Mouse (Mus musculus) hindbrain, embryonic 14.5 days (tissue): ENCODE measurements around the gene Slc38a6. TPM values are rescaled to one million over a fixed set of nuclear protein-coding genes. Genes with fewer than 3 reads are reported as not detected.

Source experiments
- ATAC-seq: fragments of 200-750 bp; cut with Nextera tagmentation; 2 replicates; pipeline ENCODE4 v1.8.0; 2017; ENCODE audit warnings: moderate number of reproducible peaks, mild to moderate bottlenecking, moderate TSS enrichment, moderate library complexity; ENCODE audit not compliant: low FRiP score
- DNase-seq: peaks from one replicate; pipeline ENCODE4 v3.0.0-alpha.2; 2015; ENCODE audit warnings: low spot score
- H3K27ac ChIP-seq: fragments of 300-500 bp; sonication (generic); 2 replicates; pipeline ENCODE4 v1.5.1; 2014; ENCODE audit warnings: mild to moderate bottlenecking, moderate library complexity
- H3K27me3 ChIP-seq: fragments of 300-500 bp; sonication (generic); 2 replicates; pipeline ENCODE4 v1.6.1; 2014; ENCODE audit warnings: mild to moderate bottlenecking, low read length, mixed read lengths; ENCODE audit not compliant: control insufficient read depth, insufficient read depth
- H3K36me3 ChIP-seq: fragments of 300-500 bp; sonication (generic); replicated peaks from 2 replicates; pipeline ENCODE4 v1.6.1; 2014; ENCODE audit not compliant: control insufficient read depth, insufficient read depth
- H3K4me1 ChIP-seq: fragments of 300-500 bp; sonication (generic); replicated peaks from 2 replicates; pipeline ENCODE4 v1.6.1; 2014; ENCODE audit warnings: antibody characterized with exemption, low read length, mixed read lengths; ENCODE audit not compliant: control insufficient read depth, insufficient read depth
- H3K4me2 ChIP-seq: fragments of 300-500 bp; sonication (generic); replicated peaks from 2 replicates; pipeline ENCODE4 v1.6.1; 2014; ENCODE audit warnings: mild to moderate bottlenecking, moderate library complexity
- H3K4me3 ChIP-seq: fragments of 300-500 bp; sonication (generic); replicated peaks from 2 replicates; pipeline ENCODE4 v1.5.1; 2014; ENCODE audit warnings: mild to moderate bottlenecking, low read length
- H3K9ac ChIP-seq: fragments of 300-500 bp; sonication (generic); 2 replicates; pipeline ENCODE4 v1.6.1; 2014
- H3K9me3 ChIP-seq: fragments of 300-500 bp; sonication (generic); 2 replicates; pipeline ENCODE4 v1.6.1; 2016; ENCODE audit warnings: low read length; ENCODE audit not compliant: control insufficient read depth
- WGBS: fragments of 180-500 bp; shearing (Covaris S2); extraction: QIAGEN DNeasy Blood & Tissue Kit; methylation state at CpG from one replicate; pipeline ENCODE4 v1.1.7; 2014; 5-methylcytosine and 5-hydroxymethylcytosine counted together
- polyA plus RNA-seq: library from polyadenylated mRNA; unstranded; fragments of >200 nt; fragmentation: Nextera tagmentation; extraction: Ambion mirVana; gene quantifications from 2 replicates; pipeline ENCODE4 v1.2.1, GENCODE M21; 2014

Slc38a6 gene
- polyA plus RNA-seq, 1 experiment from 2014 or later = 16.1 TPM

GRCm38 (mm10) chr12:73371132-73371531 lies 84.6 kb downstream of the Slc38a6 start:
- WGBS = 72% methylated on average over 7 of the region's 7 CpGs
- H3K4me2 ChIP-seq = no peak overlapping the region
- no peak overlapping the region for H3K27ac ChIP-seq
- H3K27me3 ChIP-seq = no peaks in the 10 kb centered on the region
- H3K9me3 ChIP-seq = no peaks in the 10 kb centered on the region
- H3K9ac ChIP-seq = no peak overlapping the region
- H3K36me3 ChIP-seq = no peaks in the 10 kb centered on the region
- H3K4me3 ChIP-seq = no peak overlapping the region
- DNase-seq = peak; percentile 36
- ATAC-seq = no peak
- H3K4me1 ChIP-seq = 0 out of 2 replicates have a peak, but pooled peaks cover 5% of the 10 kb centered on the region

DNA sequence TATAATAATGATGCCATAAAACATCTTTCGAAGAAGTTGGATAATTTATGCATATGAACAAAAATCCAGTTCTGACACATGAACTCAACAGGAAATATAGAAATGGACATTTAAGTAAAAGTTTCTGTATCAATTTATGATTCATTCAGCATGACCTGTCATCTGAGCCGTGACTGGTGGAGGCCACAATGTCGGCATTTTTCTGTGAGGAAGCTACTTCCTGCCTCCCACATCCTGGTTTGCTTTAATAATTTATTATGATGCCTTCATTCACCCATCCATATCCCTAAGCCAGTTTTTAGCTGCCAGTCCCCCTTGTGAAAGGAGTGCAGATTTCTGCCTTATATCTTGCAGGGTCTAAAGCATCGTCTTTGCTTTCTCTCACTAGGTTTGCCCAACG lies 91.4 kb downstream of the Slc38a6 start:
- Histone ChIP-seq H3K4me2 (no peak overlapping the region), H3K9ac (no peak overlapping the region), H3K27me3 (no peaks in the 10 kb centered on the region), H3K9me3 (no peaks in the 10 kb centered on the region), H3K4me1 (no peaks in the 10 kb centered on the region), H3K36me3 (no peaks in the 10 kb centered on the region), H3K27ac (no peak overlapping the region), H3K4me3 (no peak overlapping the region)
- ATAC-seq = no peak
- DNase-seq = no peak
- 92% methylated on average over 5 of the region's 5 CpGs for WGBS

DNA sequence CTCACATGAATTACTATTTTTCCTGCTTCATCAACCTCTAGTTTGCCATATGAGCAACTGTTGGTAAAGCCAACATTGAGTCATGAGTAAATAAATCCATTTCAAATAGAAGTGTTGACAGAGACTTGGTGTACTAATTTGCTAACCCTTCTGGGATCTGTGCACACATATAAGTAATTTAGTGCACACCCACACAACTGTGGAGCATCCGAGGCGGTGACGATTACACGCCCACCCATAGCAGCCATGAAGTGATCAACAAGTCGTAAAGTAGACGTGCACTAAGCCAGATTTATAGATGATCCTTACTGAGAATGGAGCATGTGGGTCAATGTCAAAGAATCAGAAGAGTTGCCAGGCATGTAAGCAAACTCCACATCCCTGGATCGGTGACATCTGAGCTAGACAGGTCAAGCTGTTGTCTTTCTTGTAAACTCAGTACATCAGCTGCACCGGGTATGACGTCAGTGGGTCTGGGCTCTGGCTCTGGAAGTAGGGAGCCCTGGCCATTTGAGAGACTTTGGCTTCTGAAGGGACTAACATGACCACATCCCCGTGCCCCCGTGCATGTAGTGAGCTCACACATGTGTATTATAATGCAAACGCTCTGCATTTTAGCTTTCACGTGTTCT lies 92.3 kb downstream of the Slc38a6 start:
- 90% methylated on average over 13 of the region's 13 CpGs for WGBS
- DNase-seq (no peak), ATAC-seq (no peak)
- Histone ChIP-seq H3K9me3 (no peaks in the 10 kb centered on the region), H3K4me1 (no peaks in the 10 kb centered on the region), H3K4me2 (no peak overlapping the region), H3K9ac (no peak overlapping the region), H3K27me3 (no peaks in the 10 kb centered on the region), H3K36me3 (no peaks in the 10 kb centered on the region), H3K27ac (no peak overlapping the region), H3K4me3 (no peak overlapping the region)

- DNase-seq = no peak
- no peaks in the 10 kb centered on the region for H3K36me3 ChIP-seq
- H3K27ac ChIP-seq = no peak overlapping the region
- no peak overlapping the region for H3K4me3 ChIP-seq
- H3K27me3 ChIP-seq = no peaks in the 10 kb centered on the region
- no peaks in the 10 kb centered on the region for H3K9me3 ChIP-seq
- no peak for ATAC-seq
- WGBS = 91% methylated on average over 8 of the region's 8 CpGs
- H3K4me1 ChIP-seq = no peaks in the 10 kb centered on the region
- no peak overlapping the region for H3K9ac ChIP-seq
- no peak overlapping the region for H3K4me2 ChIP-seq
These were observed 94.2 kb downstream of the Slc38a6 start for GRCm38 (mm10) chr12:73380686-73381360.

GRCm38 (mm10) chr12:73381452-73381851 lies 94.9 kb downstream of the Slc38a6 start:
- ATAC-seq = no peak
- WGBS = 56% methylated on average over 7 of the region's 7 CpGs

DNA sequence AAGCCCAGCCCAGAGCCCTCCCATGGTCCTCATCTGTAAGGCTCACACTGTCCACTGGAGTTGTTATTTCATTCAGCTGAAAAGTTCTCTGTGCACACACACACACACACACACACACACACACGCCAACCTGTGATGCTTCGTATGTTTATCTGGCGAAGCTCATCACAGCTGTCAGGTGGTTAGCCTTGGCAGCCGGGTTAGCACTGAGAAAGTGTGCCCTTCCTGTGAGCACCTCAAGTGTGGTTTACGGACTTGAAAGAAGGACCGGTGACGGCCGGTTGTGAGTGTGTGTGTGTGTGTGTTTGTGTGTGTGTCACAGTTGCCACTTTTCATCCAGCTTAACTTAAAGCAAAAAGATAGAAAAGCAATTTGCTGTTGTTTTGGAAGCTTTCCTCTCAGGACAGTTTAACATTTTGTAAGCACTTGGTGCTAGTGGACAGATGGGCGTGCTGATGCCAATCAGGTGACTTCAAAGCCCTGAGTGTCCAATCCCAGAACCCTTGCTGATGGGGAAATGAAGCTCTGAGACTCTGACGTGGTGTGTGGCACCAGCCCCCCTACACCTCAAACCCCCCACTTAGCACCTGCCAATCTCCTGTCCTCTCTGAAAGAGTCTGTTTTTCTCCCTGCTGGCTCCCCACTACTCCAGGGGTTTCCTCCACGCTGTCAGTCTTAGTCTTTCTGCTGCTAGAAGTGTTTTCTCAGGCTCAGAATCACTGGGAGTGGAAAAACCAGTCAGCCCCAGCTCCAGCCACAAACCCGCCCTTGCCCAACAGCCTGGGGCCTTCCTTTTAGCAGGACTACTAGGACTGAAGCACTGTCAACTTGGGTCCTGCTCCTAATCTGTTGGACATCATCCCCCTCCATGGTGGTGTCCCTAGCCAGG lies 96.0 kb downstream of the Slc38a6 start:
- ATAC-seq = no peak
- Histone ChIP-seq H3K4me2 (no peak overlapping the region), H3K9me3 (no peaks in the 10 kb centered on the region), H3K36me3 (no peaks in the 10 kb centered on the region), H3K27me3 (no peaks in the 10 kb centered on the region), H3K4me1 (no peaks in the 10 kb centered on the region), H3K9ac (no peak overlapping the region), H3K27ac (no peak overlapping the region), H3K4me3 (no peak overlapping the region)
- 76% methylated on average over 12 of the region's 12 CpGs for WGBS
- DNase-seq = no peak

More at GRCm38 (mm10) chr12:73381452-73381851, 94.9 kb downstream of the Slc38a6 start:
- DNase-seq = no peak
- Histone ChIP-seq H3K27ac (no peak overlapping the region), H3K9ac (no peak overlapping the region), H3K4me1 (no peaks in the 10 kb centered on the region), H3K4me2 (no peak overlapping the region), H3K27me3 (no peaks in the 10 kb centered on the region), H3K4me3 (no peak overlapping the region), H3K9me3 (no peaks in the 10 kb centered on the region), H3K36me3 (no peaks in the 10 kb centered on the region)

DNA sequence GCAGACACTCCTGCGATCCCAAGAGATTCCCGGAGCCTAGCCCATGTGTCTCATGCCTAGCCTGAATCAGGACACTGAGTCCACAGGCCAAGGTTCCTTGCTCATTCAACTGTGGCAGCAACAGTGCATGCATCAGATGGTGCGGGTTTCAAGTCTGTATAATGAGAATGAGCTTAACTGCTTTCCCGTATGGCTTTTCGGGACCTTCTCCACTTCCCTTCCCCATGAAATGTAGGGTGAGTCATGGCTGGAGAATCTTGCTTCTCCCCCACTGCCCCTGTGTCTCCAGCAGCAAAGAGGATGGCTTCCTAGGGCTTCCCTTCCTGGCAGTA lies 96.6 kb downstream of the Slc38a6 start:
- Histone ChIP-seq H3K9ac (no peak overlapping the region), H3K27me3 (no peaks in the 10 kb centered on the region), H3K4me3 (no peak overlapping the region), H3K4me1 (no peaks in the 10 kb centered on the region), H3K36me3 (no peaks in the 10 kb centered on the region), H3K4me2 (no peak overlapping the region), H3K9me3 (no peaks in the 10 kb centered on the region), H3K27ac (no peak overlapping the region)
- ATAC-seq (no peak), DNase-seq (no peak)
- WGBS = 68% methylated on average over 5 of the region's 5 CpGs

DNA sequence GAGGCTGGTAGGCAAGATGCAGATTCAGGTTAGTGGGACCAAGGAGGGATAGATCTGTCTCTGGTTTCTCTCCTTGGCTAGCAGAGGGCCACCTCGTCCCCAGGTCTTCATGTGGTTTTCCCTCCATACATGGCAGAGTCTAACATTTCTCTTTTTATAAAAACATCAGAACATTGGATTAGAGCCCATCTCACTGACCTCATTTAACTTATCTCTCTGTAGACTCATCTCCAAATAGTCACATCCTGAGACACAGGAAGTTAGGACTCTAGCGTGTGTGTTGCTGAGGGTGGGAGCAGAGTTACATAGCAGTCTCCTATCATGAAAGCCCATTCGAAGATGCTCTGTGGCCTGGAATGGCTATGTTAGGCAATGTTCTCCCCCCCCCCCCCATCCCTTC lies 97.3 kb downstream of the Slc38a6 start:
- Histone ChIP-seq H3K27ac (no peak overlapping the region), H3K9ac (no peak overlapping the region), H3K27me3 (no peaks in the 10 kb centered on the region), H3K36me3 (no peaks in the 10 kb centered on the region), H3K9me3 (no peaks in the 10 kb centered on the region), H3K4me2 (no peak overlapping the region), H3K4me3 (no peak overlapping the region), H3K4me1 (no peaks in the 10 kb centered on the region)
- no peak for DNase-seq
- ATAC-seq = no peak
- 90% methylated on average over 3 of the region's 3 CpGs for WGBS

- Histone ChIP-seq H3K4me1 (no peaks in the 10 kb centered on the region), H3K4me3 (no peak overlapping the region), H3K9me3 (no peaks in the 10 kb centered on the region), H3K27ac (no peak overlapping the region), H3K9ac (no peak overlapping the region), H3K4me2 (no peak overlapping the region), H3K36me3 (no peaks in the 10 kb centered on the region), H3K27me3 (no peaks in the 10 kb centered on the region)
- DNase-seq = no peak
- WGBS = 62% methylated on average over 6 of the region's 6 CpGs
- ATAC-seq = no peak
These were observed 98.2 kb downstream of the Slc38a6 start for GRCm38 (mm10) chr12:73384747-73385146.
